Mouse (Mus musculus): ENCODE measurements around the gene Pbsn.
A peak's percentile ranks its signal among the peaks of the same experiment; 100 is the strongest.
"Not testable (repeated sequence)": the region's sequence is repeated elsewhere in the genome, so short reads cannot be mapped to it uniquely, and the experiment has no call there.

Gene Pbsn

GRCm38 (mm10) chrX:77853523-77853922, at the start of gene Pbsn:
Gene Pbsn (minus strand): TSS chrX:77853623.
- DNase-seq (ENCODE audit: low spot score in 2 of 2) = no peak

GRCm38 (mm10) chrX:77880033-77880432, 26.6 kb upstream of the Pbsn start:
- DNase-seq (ENCODE audit: low spot score in 2 of 2) = not testable (repeated sequence)

- not testable (repeated sequence) for DNase-seq (ENCODE audit: low spot score in 2 of 2)
These were observed 11.0 kb upstream of the Pbsn start, which contains the start of gene Gm14744 for GRCm38 (mm10) chrX:77864458-77864857. Gene Gm14744 (plus strand): TSS chrX:77864758.

GRCm38 (mm10) chrX:77812031-77812430, 41.4 kb downstream of the Pbsn start:
- no peak for DNase-seq (ENCODE audit: low spot score in 2 of 2)

GRCm38 (mm10) chrX:77810608-77811206, 42.7 kb downstream of the Pbsn start:
- peak; percentile 20 to 40 for DNase-seq (ENCODE audit: low spot score in 2 of 2)

GRCm38 (mm10) chrX:77808602-77809001, 44.8 kb downstream of the Pbsn start:
- peak in 1 of 2 experiments; percentile 46 for DNase-seq (ENCODE audit: low spot score in 2 of 2)

GRCm38 (mm10) chrX:77802293-77802692, 51.1 kb downstream of the Pbsn start:
- DNase-seq (ENCODE audit: low spot score in 2 of 2) = no peak

- no peak for DNase-seq (ENCODE audit: low spot score in 2 of 2)
These were observed 51.9 kb downstream of the Pbsn start for GRCm38 (mm10) chrX:77801543-77801942.

GRCm38 (mm10) chrX:77799554-77799953, 53.9 kb downstream of the Pbsn start:
- DNase-seq (ENCODE audit: low spot score in 2 of 2) = no peak

GRCm38 (mm10) chrX:77797801-77798200, 55.6 kb downstream of the Pbsn start:
- DNase-seq (ENCODE audit: low spot score in 2 of 2) = no peak

GRCm38 (mm10) chrX:77796916-77797315, 56.5 kb downstream of the Pbsn start:
- DNase-seq (ENCODE audit: low spot score in 2 of 2) = no peak

GRCm38 (mm10) chrX:77796238-77796835, 57.1 kb downstream of the Pbsn start, which contains the start of gene Prkx:
Gene Prkx (minus strand): TSS chrX:77796278.
- peak; percentile 23 to 26 for DNase-seq (ENCODE audit: low spot score in 2 of 2)

GRCm38 (mm10) chrX:77795858-77796174, 57.6 kb downstream of the Pbsn start:
- DNase-seq (ENCODE audit: low spot score in 2 of 2) = peak; percentile 62 to 85

GRCm38 (mm10) chrX:77794962-77795857, 58.2 kb downstream of the Pbsn start:
- no peak for DNase-seq (ENCODE audit: low spot score in 2 of 2)

- DNase-seq (ENCODE audit: low spot score in 2 of 2) = no peak
These were observed 64.7 kb downstream of the Pbsn start for GRCm38 (mm10) chrX:77788675-77789074.

Measured in spleen, postnatal 10 days (tissue).